Mouse (Mus musculus): ENCODE data around the gene Fbxo36.
A peak's percentile ranks its signal among the peaks of the same experiment; 100 is the strongest.

Gene Fbxo36

GRCm38 (mm10) chr1:84839309-84840017 is at the start of gene Fbxo36:
Gene Fbxo36 (plus strand): TSS chr1:84839841.
- DNase-seq (ENCODE audit: low read depth, low spot score): peak; percentile 97

DNA sequence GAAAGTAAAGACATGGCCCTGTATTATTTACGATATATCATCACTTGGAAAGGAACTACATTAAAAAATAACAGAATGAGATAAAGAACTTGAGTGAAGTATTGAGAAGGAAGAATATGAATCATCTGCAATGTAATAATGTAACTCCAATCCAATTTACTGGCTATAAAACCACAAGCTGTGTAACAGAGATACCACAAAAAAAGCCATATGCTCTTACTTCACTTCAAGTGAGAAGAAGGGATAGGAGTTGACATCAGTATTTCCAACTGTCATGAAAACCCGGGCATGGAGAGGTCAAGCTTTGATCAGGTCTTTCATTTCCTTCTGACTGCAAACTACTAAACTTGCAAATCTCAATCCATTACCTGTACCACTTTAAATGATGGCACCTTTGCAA is 48.2 kb upstream of the Fbxo36 start:
- DNase-seq (ENCODE audit: low read depth, low spot score): no peak

GRCm38 (mm10) chr1:84795335-84795734 is 44.3 kb upstream of the Fbxo36 start:
- no peak for DNase-seq (ENCODE audit: low read depth, low spot score)

GRCm38 (mm10) chr1:84799166-84799565 is 40.5 kb upstream of the Fbxo36 start:
- no peak for DNase-seq (ENCODE audit: low read depth, low spot score)

GRCm38 (mm10) chr1:84803788-84804187 is 35.9 kb upstream of the Fbxo36 start:
- no peak for DNase-seq (ENCODE audit: low read depth, low spot score)

GRCm38 (mm10) chr1:84817596-84817995 is 22.0 kb upstream of the Fbxo36 start:
- DNase-seq (ENCODE audit: low read depth, low spot score): no peak

DNA sequence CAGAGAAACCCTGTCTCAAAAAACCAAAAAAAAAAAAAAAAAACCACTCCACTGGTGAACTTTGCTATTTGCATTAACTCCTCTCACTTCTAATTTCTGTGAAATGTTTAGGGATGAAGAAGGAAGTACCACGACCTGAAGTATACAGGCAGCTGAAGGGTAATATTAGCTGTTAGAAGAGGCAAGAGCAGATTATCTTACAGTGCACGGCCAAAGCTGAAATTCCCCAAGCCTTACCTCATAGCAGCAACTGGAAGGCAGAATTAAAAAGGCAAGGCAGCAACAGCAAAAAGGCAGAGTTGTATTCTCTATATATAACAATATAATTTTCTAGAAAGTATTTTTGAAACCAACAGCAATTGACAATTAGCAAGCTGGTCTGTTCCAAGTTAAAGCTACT is 14.6 kb upstream of the Fbxo36 start:
- no peak for DNase-seq (ENCODE audit: low read depth, low spot score)

- DNase-seq (ENCODE audit: low read depth, low spot score): no peak
Observed at GRCm38 (mm10) chr1:84837523-84838145, 2.0 kb upstream of the Fbxo36 start.

- DNase-seq (ENCODE audit: low read depth, low spot score): peak; percentile 23
Observed at GRCm38 (mm10) chr1:84838156-84838555, 1.5 kb upstream of the Fbxo36 start.

DNA sequence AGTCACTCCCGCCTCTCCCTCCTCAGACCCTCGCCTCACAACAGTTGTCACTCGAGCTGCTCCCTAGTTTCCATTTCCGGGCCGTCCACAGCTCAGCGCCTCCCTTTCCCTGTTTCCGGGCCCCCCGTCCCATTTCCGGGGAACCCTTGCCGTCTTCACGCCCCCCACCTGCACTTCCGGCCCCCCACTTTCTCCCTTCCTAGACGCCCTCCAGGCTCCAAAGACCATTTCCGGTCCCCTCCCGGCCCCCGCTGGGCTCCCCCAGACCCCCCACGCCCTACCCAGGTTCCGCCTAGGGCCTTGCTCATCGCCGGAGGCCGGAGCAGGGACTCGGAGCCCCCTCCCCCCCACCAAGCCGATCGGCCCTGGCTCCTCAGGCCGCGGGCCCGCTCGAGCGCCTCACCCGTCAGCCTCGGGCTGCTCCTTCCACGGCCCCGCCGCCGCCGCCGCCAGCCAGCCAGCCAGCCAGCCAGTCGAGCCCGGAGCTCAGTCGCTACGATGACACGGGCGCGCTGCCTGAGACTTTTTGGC is 955 bp upstream of the Fbxo36 start:
- peak; percentile 89 for DNase-seq (ENCODE audit: low read depth, low spot score)

DNA sequence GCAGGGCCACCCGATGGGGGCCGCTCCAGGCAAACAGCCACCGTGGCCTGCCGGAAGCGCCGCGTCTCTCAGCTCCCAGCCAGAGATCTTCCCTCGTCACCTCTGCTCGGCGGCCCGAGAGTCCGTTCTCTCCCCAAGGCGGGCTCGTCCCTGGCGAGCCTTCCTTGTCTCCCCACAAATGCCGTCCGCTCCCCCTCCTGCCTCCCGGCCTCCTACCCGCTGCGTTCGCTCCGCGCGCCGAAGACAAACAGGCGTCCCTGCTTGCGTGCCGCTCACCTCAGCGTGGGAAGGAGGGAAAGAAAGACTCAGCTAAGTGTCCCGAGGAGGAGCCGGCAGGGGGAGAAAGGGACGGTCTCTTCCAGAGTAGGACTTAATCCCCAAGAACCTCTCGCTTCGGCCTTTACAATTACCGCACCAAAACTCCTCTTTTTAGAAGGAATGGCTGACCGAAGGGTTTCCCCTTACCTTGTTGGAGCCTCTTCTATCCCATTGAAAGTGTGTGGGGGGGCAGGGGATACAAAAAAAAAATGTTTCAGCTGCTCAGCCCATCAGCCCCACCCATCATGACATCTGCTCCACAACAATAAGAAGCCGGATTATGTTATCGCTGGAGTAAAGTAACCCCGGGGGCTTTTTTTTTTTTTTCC is 500 bp downstream of the Fbxo36 start, which contains the start of gene Trip12:
Trip12 (minus strand) TSS at position 499 of the 647 bp plus-strand sequence.
- DNase-seq (ENCODE audit: low read depth, low spot score): peak; percentile 63

- no peak for DNase-seq (ENCODE audit: low read depth, low spot score)
Observed at GRCm38 (mm10) chr1:84841061-84841460, 1.4 kb downstream of the Fbxo36 start.

DNA sequence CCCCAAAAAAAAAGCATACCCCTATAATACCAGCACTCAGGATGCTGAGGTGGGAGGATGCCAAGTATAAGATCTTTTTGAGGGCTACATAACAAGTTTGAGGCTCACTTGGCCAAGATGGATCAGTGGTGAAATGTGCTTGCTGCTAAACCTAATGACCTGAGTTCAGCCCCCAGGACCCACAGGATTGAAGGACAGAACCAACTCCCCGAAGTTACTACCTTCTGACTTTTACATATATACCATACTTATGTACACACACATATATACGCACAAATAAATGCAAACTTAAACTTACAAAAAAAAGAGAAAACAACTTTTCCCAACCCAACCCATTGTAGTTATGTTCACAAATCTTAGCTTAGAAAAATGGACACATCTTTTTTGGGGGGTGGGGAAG is 3.7 kb downstream of the Fbxo36 start:
- no peak for DNase-seq (ENCODE audit: low read depth, low spot score)

DNA sequence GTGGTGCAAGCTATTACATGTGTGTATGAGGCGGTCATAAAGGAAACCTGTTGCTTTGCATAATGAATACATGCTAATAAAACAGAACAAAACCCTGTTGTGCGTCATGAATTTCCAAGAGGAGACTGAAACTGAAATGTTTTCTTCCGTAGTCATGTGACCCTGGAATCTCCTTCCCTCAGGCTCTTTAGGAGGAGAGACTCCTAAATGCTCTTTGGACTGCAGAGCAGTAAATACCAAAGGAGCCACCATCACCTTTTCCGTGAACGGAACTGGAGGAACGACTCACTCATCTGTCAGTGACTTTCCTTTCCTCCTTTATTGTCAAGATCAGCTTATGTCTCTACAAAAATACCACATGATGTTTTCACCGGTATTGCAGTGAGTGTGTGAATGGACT is 8.1 kb downstream of the Fbxo36 start:
- no peak for DNase-seq (ENCODE audit: low read depth, low spot score)

GRCm38 (mm10) chr1:84848335-84848734 is 8.7 kb downstream of the Fbxo36 start:
- no peak for DNase-seq (ENCODE audit: low read depth, low spot score)

DNA sequence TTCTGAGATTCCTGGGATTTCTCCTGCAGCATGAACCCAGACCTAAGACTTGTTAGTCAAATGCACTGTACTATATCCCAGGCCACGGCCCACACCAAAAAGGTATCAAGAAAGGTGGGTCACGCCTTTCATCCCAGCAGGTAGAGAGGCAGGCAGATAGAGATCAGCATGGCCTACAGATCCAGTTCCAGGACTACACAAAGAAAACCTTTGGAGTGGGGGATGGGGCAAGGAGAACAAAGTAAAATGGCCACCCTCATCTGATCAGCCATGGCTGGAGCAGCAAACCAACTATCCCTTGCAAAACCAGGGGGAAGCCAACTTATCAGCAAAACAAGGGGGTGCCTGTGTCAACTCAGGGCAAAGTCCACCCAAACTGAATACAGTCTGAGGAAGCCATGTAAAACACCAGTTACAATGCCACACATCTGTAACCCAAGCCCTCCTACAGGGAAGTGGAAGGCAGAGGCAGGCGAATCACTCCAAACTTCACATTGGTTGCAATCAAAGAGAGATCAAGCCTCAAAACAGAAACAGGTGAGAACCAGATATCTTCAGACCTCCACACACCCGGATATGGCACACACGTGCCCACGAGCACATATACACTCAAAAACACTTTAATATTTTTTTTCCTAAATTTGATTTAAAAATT is 9.3 kb downstream of the Fbxo36 start:
- DNase-seq (ENCODE audit: low read depth, low spot score): no peak

DNA sequence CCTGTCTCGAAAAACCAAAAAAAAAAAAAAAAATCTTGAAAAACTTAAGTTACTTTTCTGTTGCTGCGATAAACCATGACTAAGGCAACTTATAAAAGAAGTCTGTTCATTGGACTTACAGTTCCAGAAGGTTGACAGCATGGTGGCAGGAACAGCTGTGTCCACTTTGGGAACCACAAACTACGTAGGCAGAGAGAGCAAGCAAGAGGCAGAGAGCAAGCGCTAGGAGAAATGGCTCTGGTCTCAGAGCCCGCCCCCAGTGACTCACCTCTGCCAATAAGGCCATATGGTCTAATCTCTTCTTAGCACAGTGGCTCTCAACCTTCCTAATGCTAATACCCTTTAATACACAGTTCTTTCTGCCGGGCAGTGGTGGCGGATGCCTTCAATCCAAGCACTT is 10.2 kb downstream of the Fbxo36 start:
- no peak for DNase-seq (ENCODE audit: low read depth, low spot score)

- DNase-seq (ENCODE audit: low read depth, low spot score): no peak
Observed at GRCm38 (mm10) chr1:84850471-84850870, 10.8 kb downstream of the Fbxo36 start.

- peak; percentile 13 for DNase-seq (ENCODE audit: low read depth, low spot score)
Observed at GRCm38 (mm10) chr1:84851512-84852235, 12.0 kb downstream of the Fbxo36 start.

- no peak for DNase-seq (ENCODE audit: low read depth, low spot score)
Observed at GRCm38 (mm10) chr1:84853721-84854120, 14.1 kb downstream of the Fbxo36 start.

- DNase-seq (ENCODE audit: low read depth, low spot score): no peak
Observed at GRCm38 (mm10) chr1:84854966-84855365, 15.3 kb downstream of the Fbxo36 start.
